ENCODE assay signal across 11 mouse cellular contexts in genomic region chr3:30736809-30737208, GRCm38 (mm10). TPM values are rescaled to one million over a fixed set of nuclear protein-coding genes. Genes with fewer than 3 reads are reported as not detected.
DNase-seq lines count a peak whose midpoint lies in the region; ATAC-seq and TF ChIP-seq lines count a peak whose summit lies in the region.
"Had no signal": no experiment of that assay in that cellular context is flagged by ENCODE, and none has a peak within 500 bp of the region (broad histone marks: within the 10 kb centered on the region; RNA-seq: fewer than 3 reads in every experiment).

No protein-coding gene starts in this region.

- no peaks in the 10 kb centered on the region for H3K36me3 ChIP-seq in heart, adult 2 months (ENCODE audit: control insufficient read depth, insufficient read depth, low read length)
- H3K36me3 ChIP-seq in heart, embryonic 11.5 days (ENCODE audit: control insufficient read depth, insufficient read depth, low read length) = no peaks in the 10 kb centered on the region

- no peak for ATAC-seq in CD4-positive, CD25-positive, alpha-beta regulatory T cell, adult 4 months
- no peak for ATAC-seq in heart, embryonic 11.5 days (replicated peaks; ENCODE audit: insufficient number of reproducible peaks, low FRiP score, low TSS enrichment)

- no peaks in the 10 kb centered on the region for H3K27me3 ChIP-seq in heart, adult 2 months (ENCODE audit: control insufficient read depth, insufficient read depth, low read length)
- H3K27me3 ChIP-seq in heart, embryonic 11.5 days (ENCODE audit: control insufficient read depth, insufficient read depth, low read length) = no peaks in the 10 kb centered on the region
- H3K27me3 ChIP-seq: CH12.LX had no signal

- no peak overlapping the region for H3K27ac ChIP-seq in heart, adult 2 months
- H3K27ac ChIP-seq in heart, embryonic 11.5 days (ENCODE audit: low read depth, low read length) = no peak overlapping the region

- no peak for TF ChIP-seq POLR2A in heart, adult 2 months (IDR thresholded peaks at IDR 0.05; ENCODE audit: insufficient read depth, low read depth, low read length)

- H3K4me1 ChIP-seq in heart, adult 2 months (ENCODE audit: control insufficient read depth, insufficient read depth, low read length) = no peaks in the 10 kb centered on the region
- no peaks in the 10 kb centered on the region for H3K4me1 ChIP-seq in heart, embryonic 11.5 days (ENCODE audit: control insufficient read depth, insufficient read depth, low read length)

- no peak for TF ChIP-seq CTCF in heart, adult 2 months (IDR thresholded peaks at IDR 0.05)

- intact Hi-C loops in heart, adult 2 months (cut with DNase I) = no loop called here
- intact Hi-C loops in left cerebral cortex, postnatal 14 days (cut with DNase I) = no loop called here

- no peak overlapping the region for H3K4me2 ChIP-seq in heart, embryonic 11.5 days
- H3K4me2 ChIP-seq: lung, embryonic 14.5 days had no signal

- H3K4me3 ChIP-seq in heart, adult 2 months = no peak overlapping the region
- H3K4me3 ChIP-seq in heart, embryonic 11.5 days (ENCODE audit: low read depth, low read length) = no peak overlapping the region

- no peak for TF ChIP-seq EP300 in heart, adult 2 months (IDR thresholded peaks at IDR 0.05; ENCODE audit: insufficient read depth, low read depth, low read length)

- DNase-seq in heart, adult 11 months = peak; percentile 57
- no peak for DNase-seq in heart, adult 2 months
- peak; percentile 21 for DNase-seq in gastrocnemius, postnatal 10 days
- peak; percentile 74 to 78 for DNase-seq in left cerebral cortex, postnatal 14 days (ENCODE audit: low spot score in 2 of 2)
- peak; percentile 48 for DNase-seq in right cerebral cortex, postnatal 14 days
- DNase-seq in thymus, postnatal 36 days = no peak
- DNase-seq: lung, embryonic 14.5 days had no signal

- H3K9me3 ChIP-seq in heart, embryonic 11.5 days (replicated peaks; ENCODE audit: control insufficient read depth, low read length) = no peaks in the 10 kb centered on the region; the same call in 1 of the 2 replicates

- 84% methylated on average over 9 of the region's 9 CpGs for WGBS in heart, adult 2 months
- 82% methylated on average over 9 of the region's 9 CpGs for WGBS in heart, embryonic 11.5 days (ENCODE audit: insufficient replicate concordance)

- no peak overlapping the region for H3K9ac ChIP-seq in heart, adult 2 months (ENCODE audit: low read depth, low read length)
- no peak overlapping the region for H3K9ac ChIP-seq in heart, embryonic 11.5 days (ENCODE audit: low read depth, low read length)
- H3K9ac ChIP-seq: lung, embryonic 14.5 days had no signal

- no peaks in the 10 kb centered on the region for H3K79me2 ChIP-seq in heart, adult 2 months (replicated peaks; ENCODE audit: control insufficient read depth, insufficient read depth, low read length)

RNA-seq across cellular contexts. Expression of gene Samd7, which starts 9.3 kb away (rescaled TPM):
- total RNA-seq in heart, adult 2 months (2021) = not detected
- polyA plus RNA-seq in heart, adult 2 months (2012; rRNA removed) = not detected in 2 replicates
- under 1 TPM; 0.26 to 0.36 TPM for total RNA-seq in gastrocnemius, postnatal 10 days (2021)
- total RNA-seq in left cerebral cortex, postnatal 14 days (2021) = under 1 TPM in 1 of 2 experiments, not detected in 1; 0.11 TPM
- not detected for polyA plus RNA-seq in CD4-positive, CD25-positive, alpha-beta regulatory T cell, adult 4 months (2017; shearing (Covaris generic))
- polyA plus RNA-seq in heart, embryonic 11.5 days (2014; fragmentation: Nextera tagmentation; extraction: Ambion mirVana) = not detected in 2 replicates
- total RNA-seq: CH12.LX had no signal
- polyA plus RNA-seq: heart, embryonic 16.5 days; lung, embryonic 14.5 days had no signal

RNA-seq across cellular contexts. Expression of gene Lrrc31, which starts 37.2 kb away (rescaled TPM):
- total RNA-seq in heart, adult 2 months (2021) = under 1 TPM; 0.11 to 0.18 TPM
- polyA plus RNA-seq in heart, adult 2 months (2012; rRNA removed) = 0.23 TPM in 2 replicates
- total RNA-seq in gastrocnemius, postnatal 10 days (2021) = not detected
- not detected for total RNA-seq in left cerebral cortex, postnatal 14 days (2021)
- polyA plus RNA-seq in CD4-positive, CD25-positive, alpha-beta regulatory T cell, adult 4 months (2017; shearing (Covaris generic)) = under 1 TPM in 1 of 2 experiments, not detected in 1; 0.27 TPM
- polyA plus RNA-seq in heart, embryonic 11.5 days (2014; fragmentation: Nextera tagmentation; extraction: Ambion mirVana) = not detected in 2 replicates
- total RNA-seq: CH12.LX had no signal
- polyA plus RNA-seq: lung, embryonic 14.5 days had no signal

RNA-seq across cellular contexts. Expression of gene Sec62, which starts 55.9 kb away (rescaled TPM):
- 10 to 100 TPM; 36.6 to 41.5 TPM for total RNA-seq in heart, adult 2 months (2021)
- polyA plus RNA-seq in heart, adult 2 months (2012; rRNA removed) = 12.9 and 19.7 TPM in 2 replicates
- total RNA-seq in gastrocnemius, postnatal 10 days (2021) = 10 to 100 TPM; 53.1 to 67.8 TPM
- 100 to 1,000 TPM; 101 to 111 TPM for total RNA-seq in left cerebral cortex, postnatal 14 days (2021)
- 100 to 1,000 TPM in 1 of 2 experiments, 10 to 100 TPM in 1; 51.5 to 103 TPM for polyA plus RNA-seq in CD4-positive, CD25-positive, alpha-beta regulatory T cell, adult 4 months (2017; shearing (Covaris generic))
- polyA plus RNA-seq in heart, embryonic 11.5 days (2014; fragmentation: Nextera tagmentation; extraction: Ambion mirVana) = 60.6 and 75.0 TPM in 2 replicates

Comparison
In these comparisons a context has a peak if more than half of its experiments do, and no peak if none do; other contexts are left out.
1. DNase-seq: peak in heart, adult 11 months (single experiment), gastrocnemius, postnatal 10 days (single experiment), left cerebral cortex, postnatal 14 days (2 of 2) and right cerebral cortex, postnatal 14 days (single experiment); none in heart, adult 2 months (0 of 2) and thymus, postnatal 36 days (0 of 2).